Comparison of ENCODE assay signal across 10 mouse cellular contexts in genomic region chr2:25864230-25864629, GRCm38 (mm10). TPM values are rescaled to one million over a fixed set of nuclear protein-coding genes. Genes with fewer than 3 reads are reported as not detected.
DNase-seq lines count a peak whose midpoint lies in the region; ATAC-seq and TF ChIP-seq lines count a peak whose summit lies in the region.
"Had no signal": no experiment of that assay in that cellular context is flagged by ENCODE, and none has a peak within 500 bp of the region (broad histone marks: within the 10 kb centered on the region; RNA-seq: fewer than 3 reads in every experiment).

No protein-coding gene starts in this region.

- 2% methylated on average over 18 of the region's 18 CpGs for WGBS in cerebellum, adult 2 months
- 4% methylated on average over 18 of the region's 18 CpGs for WGBS in limb, embryonic 15.5 days

- H3K27ac ChIP-seq in cerebellum, adult 2 months (ENCODE audit: insufficient read depth, low read length) = peak overlapping the region; percentile 5; the same call in 1 of the 2 replicates
- H3K27ac ChIP-seq in testis, adult 2 months (ENCODE audit: control insufficient read depth, insufficient read depth, low read depth, low read length) = no peak overlapping the region
- no peak overlapping the region for H3K27ac ChIP-seq in limb, embryonic 15.5 days

- H3K4me3 ChIP-seq in cerebellum, adult 2 months (replicated peaks; ENCODE audit: insufficient read depth, low read depth, low read length) = peak overlapping the region; percentile 64
- H3K4me3 ChIP-seq in testis, adult 2 months (ENCODE audit: control insufficient read depth, low read depth, low read length) = peak overlapping the region; percentile 51
- H3K4me3 ChIP-seq in limb, embryonic 15.5 days = peak overlapping the region; percentile 37
- H3K4me3 ChIP-seq: myocyte had no signal

- intact Hi-C loops in gastrocnemius, postnatal 14 days (cut with DNase I; ENCODE audit: low total_unique reads) = no loop called here

- H3K9me3 ChIP-seq in limb, embryonic 15.5 days = no peaks in the 10 kb centered on the region

- H3K9ac ChIP-seq in limb, embryonic 15.5 days = no peak overlapping the region

- DNase-seq in cerebellum, adult 2 months = peak in 1 of 2 experiments; percentile 51
- no peak for DNase-seq in cerebellum, adult 9-10 months
- DNase-seq in testis, postnatal 10 days (ENCODE audit: low spot score) = no peak
- DNase-seq in spleen, adult 18-20 months = no peak
- no peak for DNase-seq in thymus, postnatal 0 days (ENCODE audit: low spot score)
- DNase-seq in gastrocnemius, postnatal 14 days = no peak

- no peaks in the 10 kb centered on the region for H3K27me3 ChIP-seq in cerebellum, adult 2 months (ENCODE audit: control insufficient read depth, insufficient read depth, low read length)
- H3K27me3 ChIP-seq in testis, adult 2 months (ENCODE audit: control insufficient read depth, insufficient read depth, low read length) = no peaks in the 10 kb centered on the region
- H3K27me3 ChIP-seq in limb, embryonic 15.5 days = peaks cover 50% of the 10 kb centered on the region

- H3K4me2 ChIP-seq in limb, embryonic 15.5 days = peak overlapping the region; percentile 84

- no peak; the same call in 1 of the 2 replicates for TF ChIP-seq CTCF in cerebellum, adult 2 months (IDR thresholded peaks at IDR 0.05; ENCODE audit: borderline replicate concordance, insufficient read depth, low read depth, low read length)
- no peak for TF ChIP-seq CTCF in testis, adult 2 months (IDR thresholded peaks at IDR 0.05; ENCODE audit: control insufficient read depth, insufficient read depth, insufficient replicate concordance, low read depth, low read length)

- peaks cover 32% of the 10 kb centered on the region for H3K4me1 ChIP-seq in cerebellum, adult 2 months (ENCODE audit: control insufficient read depth, insufficient read depth, low read length)
- H3K4me1 ChIP-seq in testis, adult 2 months (ENCODE audit: control insufficient read depth, insufficient read depth, low read length) = peaks cover 27% of the 10 kb centered on the region
- H3K4me1 ChIP-seq in limb, embryonic 15.5 days = peaks cover 14% of the 10 kb centered on the region

- TF ChIP-seq POLR2A in cerebellum, adult 2 months (IDR thresholded peaks at IDR 0.05; ENCODE audit: borderline replicate concordance, insufficient read depth, low read length) = no peak
- no peak for TF ChIP-seq POLR2A in testis, adult 2 months (IDR thresholded peaks at IDR 0.05; ENCODE audit: control insufficient read depth, low read depth, low read length)

- no peak for ATAC-seq in limb, embryonic 15.5 days (ENCODE audit: insufficient number of reproducible peaks, low FRiP score, low TSS enrichment, low read depth)

- H3K36me3 ChIP-seq in testis, adult 2 months (ENCODE audit: control insufficient read depth, insufficient read depth, low read length) = no peaks in the 10 kb centered on the region
- no peaks in the 10 kb centered on the region for H3K36me3 ChIP-seq in limb, embryonic 15.5 days

RNA-seq across cellular contexts. Expression of gene Kcnt1, which starts 0.7 kb away (rescaled TPM):
- polyA plus RNA-seq in cerebellum, adult 2 months (2012; rRNA removed) = 409 and 456 TPM in 2 replicates
- polyA plus RNA-seq in testis, adult 2 months (2012; rRNA removed) = 6.8 and 7.8 TPM in 2 replicates
- polyA plus RNA-seq in limb, embryonic 15.5 days (2015; fragmentation: Nextera tagmentation; extraction: Ambion mirVana) = 0.20 and 0.21 TPM in 2 replicates
- 0.14 and 0.18 TPM in 2 replicates for polyA plus RNA-seq in thymus, postnatal 0 days (2015; fragmentation: Nextera tagmentation; extraction: Ambion mirVana)
- total RNA-seq in gastrocnemius, postnatal 14 days (2021) = under 1 TPM; 0.23 to 0.84 TPM
- polyA plus RNA-seq: C2C12, myocyte had no signal

RNA-seq across cellular contexts. Expression of gene Sohlh1, which starts 17.2 kb away (rescaled TPM):
- 0.08 TPM in 1 of 2 replicates, not detected in the other for polyA plus RNA-seq in cerebellum, adult 2 months (2012; rRNA removed)
- polyA plus RNA-seq in testis, adult 2 months (2012; rRNA removed) = 8.0 and 8.5 TPM in 2 replicates
- not detected in 2 replicates for polyA plus RNA-seq in limb, embryonic 15.5 days (2015; fragmentation: Nextera tagmentation; extraction: Ambion mirVana)
- 0.19 and 0.25 TPM in 2 replicates for polyA plus RNA-seq in thymus, postnatal 0 days (2015; fragmentation: Nextera tagmentation; extraction: Ambion mirVana)
- not detected for total RNA-seq in gastrocnemius, postnatal 14 days (2021)
- polyA plus RNA-seq: C2C12, myocyte had no signal

RNA-seq across cellular contexts. Expression of gene Lcn9, which starts 41.3 kb away (rescaled TPM):
- polyA plus RNA-seq in cerebellum, adult 2 months (2012; rRNA removed) = 0.13 TPM in 1 of 2 replicates, not detected in the other
- polyA plus RNA-seq in testis, adult 2 months (2012; rRNA removed) = not detected in 2 replicates
- not detected in 2 replicates for polyA plus RNA-seq in limb, embryonic 15.5 days (2015; fragmentation: Nextera tagmentation; extraction: Ambion mirVana)
- polyA plus RNA-seq in thymus, postnatal 0 days (2015; fragmentation: Nextera tagmentation; extraction: Ambion mirVana) = 0.17 TPM in 1 of 2 replicates, not detected in the other
- total RNA-seq in gastrocnemius, postnatal 14 days (2021) = not detected
- polyA plus RNA-seq: C2C12, myocyte had no signal

RNA-seq across cellular contexts. Expression of gene Glt6d1, which starts 48.6 kb away (rescaled TPM):
- polyA plus RNA-seq in cerebellum, adult 2 months (2012; rRNA removed) = not detected in 2 replicates
- polyA plus RNA-seq in testis, adult 2 months (2012; rRNA removed) = 55.2 and 62.6 TPM in 2 replicates
- not detected in 2 replicates for polyA plus RNA-seq in limb, embryonic 15.5 days (2015; fragmentation: Nextera tagmentation; extraction: Ambion mirVana)
- polyA plus RNA-seq in thymus, postnatal 0 days (2015; fragmentation: Nextera tagmentation; extraction: Ambion mirVana) = not detected in 2 replicates
- total RNA-seq in gastrocnemius, postnatal 14 days (2021) = not detected
- polyA plus RNA-seq: C2C12, myocyte had no signal

Comparison
In these comparisons a context has a peak if more than half of its experiments do, and no peak if none do; other contexts are left out.
1. RNA of gene Kcnt1, which starts 0.7 kb away (polyA plus RNA-seq): 409 to 456 TPM in cerebellum, adult 2 months; 6.8 to 7.8 TPM in testis, adult 2 months, 0.20 to 0.21 TPM in limb, embryonic 15.5 days and 0.14 to 0.18 TPM in thymus, postnatal 0 days; every median in the first group is over 10 times any median in the second.
2. Peak in every context shown above with its lines, with median percentiles within 50 percentile points of each other: H3K4me3 ChIP-seq.